Mouse (Mus musculus): ENCODE results near the gene Fam162a.
"Not testable (repeated sequence)": the region's sequence is repeated elsewhere in the genome, so short reads cannot be mapped to it uniquely, and the experiment has no call there.

- not testable (repeated sequence) for TF ChIP-seq CTCF (IDR thresholded peaks at IDR 0.05; ENCODE audit: control insufficient read depth, insufficient read depth, low read length); POLR2A (IDR thresholded peaks at IDR 0.05; ENCODE audit: borderline replicate concordance, control insufficient read depth, low read depth, low read length)
These were observed 44.4 kb upstream of the Fam162a start for GRCm38 (mm10) chr16:36115751-36116150.

Measured in bone marrow, adult 2 months (tissue).